Mouse (Mus musculus) liver, embryonic 15.5 days (tissue): Measurements from ENCODE around the gene Fbxo36. TPM values are rescaled to one million over a fixed set of nuclear protein-coding genes. Genes with fewer than 3 reads are reported as not detected.

Experiments
- ATAC-seq: fragments of 200-750 bp; cut with Nextera tagmentation; 2 replicates; pipeline ENCODE4 v1.8.0; 2017; ENCODE audit warnings: moderate number of reproducible peaks, mild to moderate bottlenecking, moderate library complexity; ENCODE audit not compliant: insufficient read depth
- H3K27ac ChIP-seq: fragments of 300-500 bp; sonication (generic); replicated peaks from 2 replicates; pipeline ENCODE4 v1.5.1; 2015; ENCODE audit warnings: mild to moderate bottlenecking, inconsistent platforms
- H3K27me3 ChIP-seq: fragments of 300-500 bp; sonication (generic); 2 replicates; pipeline ENCODE4 v1.6.1; 2015; ENCODE audit warnings: mild to moderate bottlenecking, inconsistent platforms
- H3K36me3 ChIP-seq: fragments of 300-500 bp; sonication (generic); replicated peaks from 2 replicates; pipeline ENCODE4 v1.6.1; 2015; ENCODE audit warnings: moderate library complexity, mild to moderate bottlenecking, inconsistent platforms
- H3K4me1 ChIP-seq: fragments of 300-500 bp; sonication (generic); replicated peaks from 2 replicates; pipeline ENCODE4 v1.6.1; 2015; ENCODE audit warnings: inconsistent platforms
- H3K4me2 ChIP-seq: fragments of 300-500 bp; sonication (generic); 2 replicates; pipeline ENCODE4 v1.6.1; 2015; ENCODE audit warnings: moderate library complexity, mild to moderate bottlenecking, inconsistent platforms
- H3K4me3 ChIP-seq: fragments of 300-500 bp; sonication (generic); replicated peaks from 2 replicates; pipeline ENCODE4 v1.5.1; 2015; ENCODE audit warnings: mild to moderate bottlenecking, inconsistent platforms
- H3K9ac ChIP-seq: fragments of 300-500 bp; sonication (generic); 2 replicates; pipeline ENCODE4 v1.6.1; 2015; ENCODE audit warnings: moderate library complexity, mild to moderate bottlenecking, inconsistent platforms
- H3K9me3 ChIP-seq: fragments of 300-500 bp; sonication (generic); replicated peaks from 2 replicates; pipeline ENCODE4 v1.6.1; 2016; ENCODE audit warnings: inconsistent platforms
- WGBS: fragments of 180-500 bp; shearing (Covaris S2); methylation state at CpG from one replicate; pipeline ENCODE4 v1.1.7; 2015; ENCODE audit warnings: mixed read lengths; ENCODE audit not compliant: insufficient replicate concordance; 5-methylcytosine and 5-hydroxymethylcytosine counted together
- polyA plus RNA-seq: library from polyadenylated mRNA; unstranded; fragments of >200 nt; fragmentation: Nextera tagmentation; extraction: Ambion mirVana; gene quantifications from 2 replicates; pipeline ENCODE4 v1.2.1, GENCODE M21; 2015

Gene Fbxo36
- polyA plus RNA-seq, 1 experiment from 2014 or later: 7.3 TPM

- no peaks in the 10 kb centered on the region for H3K27me3 ChIP-seq
- ATAC-seq: peak; percentile 31; the same call in 1 of the 2 replicates
- H3K4me2 ChIP-seq: no peak overlapping the region
- H3K4me1 ChIP-seq: peaks cover 18% of the 10 kb centered on the region
- 73% methylated on average over 6 of the region's 6 CpGs for WGBS
- H3K9me3 ChIP-seq: no peaks in the 10 kb centered on the region
- H3K36me3 ChIP-seq: no peaks in the 10 kb centered on the region
- H3K27ac ChIP-seq: no peak overlapping the region
- no peak overlapping the region for H3K9ac ChIP-seq
- no peak overlapping the region for H3K4me3 ChIP-seq
Measured at GRCm38 (mm10) chr1:84859597-84859996, 20.0 kb downstream of the Fbxo36 start.

GRCm38 (mm10) chr1:84860360-84861254 is 21.0 kb downstream of the Fbxo36 start:
- Histone ChIP-seq H3K27me3 (no peaks in the 10 kb centered on the region), H3K4me3 (no peak overlapping the region), H3K36me3 (no peaks in the 10 kb centered on the region), H3K4me1 (peaks cover 16% of the 10 kb centered on the region), H3K27ac (no peak overlapping the region), H3K9me3 (no peaks in the 10 kb centered on the region), H3K9ac (no peak overlapping the region), H3K4me2 (no peak overlapping the region)
- peak; percentile 64; the same call in 1 of the 2 replicates for ATAC-seq
- WGBS: 55% methylated on average over 10 of the region's 10 CpGs

- H3K27me3 ChIP-seq: no peaks in the 10 kb centered on the region
- no peaks in the 10 kb centered on the region for H3K36me3 ChIP-seq
- no peak overlapping the region for H3K9ac ChIP-seq
- WGBS: 50% methylated on average over 1 of the region's 1 CpGs
- H3K4me2 ChIP-seq: no peak overlapping the region
- ATAC-seq: no peak
- peaks cover 16% of the 10 kb centered on the region for H3K4me1 ChIP-seq
- H3K9me3 ChIP-seq: no peaks in the 10 kb centered on the region
- no peak overlapping the region for H3K27ac ChIP-seq
- H3K4me3 ChIP-seq: no peak overlapping the region
Measured at GRCm38 (mm10) chr1:84861255-84861630, 21.6 kb downstream of the Fbxo36 start.

- Histone ChIP-seq H3K27me3 (no peaks in the 10 kb centered on the region), H3K9me3 (no peaks in the 10 kb centered on the region), H3K9ac (no peak overlapping the region), H3K4me1 (peaks cover 19% of the 10 kb centered on the region), H3K4me3 (no peak overlapping the region), H3K36me3 (no peaks in the 10 kb centered on the region), H3K27ac (no peak overlapping the region), H3K4me2 (no peak overlapping the region)
- 47% methylated on average over 2 of the region's 2 CpGs for WGBS
- ATAC-seq: no peak
Measured at GRCm38 (mm10) chr1:84864645-84865044, 25.0 kb downstream of the Fbxo36 start.

DNA sequence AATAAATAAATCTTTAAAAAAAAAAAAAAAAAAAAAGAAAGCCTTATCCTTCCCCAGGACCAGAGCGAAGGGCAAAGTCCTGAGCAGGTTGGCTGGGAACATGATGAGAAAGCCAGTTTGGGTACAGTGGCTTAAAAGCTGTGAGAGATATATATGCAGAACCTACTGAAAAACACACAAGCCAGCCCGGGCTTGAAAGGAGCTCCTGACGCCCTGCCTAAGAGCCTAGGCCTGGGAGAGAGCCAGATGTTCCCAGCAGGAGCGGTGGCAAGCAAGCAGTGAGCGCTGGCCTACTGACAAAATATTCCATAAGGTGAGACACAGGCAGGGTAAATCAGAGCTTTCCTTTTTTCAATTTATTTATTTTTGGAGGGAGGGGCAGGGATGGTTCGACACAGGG is 26.6 kb downstream of the Fbxo36 start:
- no peak overlapping the region for H3K4me3 ChIP-seq
- H3K27ac ChIP-seq: no peak overlapping the region
- no peaks in the 10 kb centered on the region for H3K9me3 ChIP-seq
- WGBS: 74% methylated on average over 6 of the region's 6 CpGs
- ATAC-seq: no peak
- no peaks in the 10 kb centered on the region for H3K27me3 ChIP-seq
- H3K36me3 ChIP-seq: no peaks in the 10 kb centered on the region
- peaks cover 12% of the 10 kb centered on the region for H3K4me1 ChIP-seq
- no peak overlapping the region for H3K4me2 ChIP-seq
- no peak overlapping the region for H3K9ac ChIP-seq

DNA sequence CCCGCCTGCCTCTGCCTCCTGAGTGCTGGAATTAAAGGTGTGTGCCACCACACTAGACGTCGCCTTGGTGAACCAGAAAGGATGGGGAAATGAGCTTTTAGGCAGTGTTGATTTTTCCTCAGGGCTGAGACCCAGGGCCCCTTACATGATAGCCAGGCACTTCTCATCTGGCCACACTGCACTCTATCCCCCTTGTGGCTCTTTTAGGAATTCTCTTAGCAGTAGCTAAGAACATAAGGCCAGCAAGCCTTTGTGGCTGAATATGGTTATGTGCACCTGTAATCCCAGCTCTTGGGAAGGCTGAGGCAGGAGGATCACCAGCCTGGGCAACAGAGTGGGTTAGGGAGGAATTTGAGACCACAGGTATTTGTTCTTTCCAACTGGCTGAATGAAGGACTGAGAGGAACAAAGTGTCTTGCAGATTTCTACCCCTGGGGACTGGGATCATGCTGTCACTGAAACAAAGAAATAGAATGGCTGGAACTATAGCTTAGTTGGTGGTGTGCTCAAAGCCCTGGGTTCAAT is 27.1 kb downstream of the Fbxo36 start:
- Histone ChIP-seq H3K9ac (no peak overlapping the region), H3K4me1 (peaks cover 10% of the 10 kb centered on the region; the same call in 1 of the 2 replicates), H3K36me3 (no peaks in the 10 kb centered on the region), H3K27me3 (no peaks in the 10 kb centered on the region), H3K4me2 (no peak overlapping the region), H3K4me3 (no peak overlapping the region), H3K9me3 (no peaks in the 10 kb centered on the region), H3K27ac (no peak overlapping the region)
- no peak for ATAC-seq
- 79% methylated on average over 3 of the region's 3 CpGs for WGBS

- Histone ChIP-seq H3K4me2 (no peak overlapping the region), H3K27ac (no peak overlapping the region), H3K9ac (no peak overlapping the region), H3K4me3 (no peak overlapping the region), H3K9me3 (no peaks in the 10 kb centered on the region), H3K27me3 (no peaks in the 10 kb centered on the region), H3K36me3 (no peaks in the 10 kb centered on the region), H3K4me1 (peaks cover 15% of the 10 kb centered on the region; the same call in 1 of the 2 replicates)
- no peak for ATAC-seq
Measured at GRCm38 (mm10) chr1:84868311-84868710, 28.7 kb downstream of the Fbxo36 start.

DNA sequence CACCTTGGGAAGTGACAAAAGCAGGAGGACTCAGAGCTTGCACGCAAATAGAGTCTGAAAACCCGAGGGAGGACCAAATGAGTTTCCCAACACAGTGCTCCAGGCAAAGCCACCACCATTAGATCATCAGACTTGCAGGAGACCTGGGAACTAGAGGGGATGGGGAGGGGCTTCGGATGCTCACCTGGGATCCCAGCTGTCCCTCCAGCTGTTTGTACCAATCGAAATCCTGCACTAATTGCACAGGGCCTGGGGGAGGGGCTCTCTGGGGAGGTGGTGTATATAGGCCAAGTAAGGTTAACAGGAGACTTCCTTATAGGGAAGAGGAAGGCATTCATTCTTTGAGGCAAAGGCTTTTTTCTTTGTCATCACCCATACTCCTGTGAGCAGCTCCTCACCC is 29.2 kb downstream of the Fbxo36 start:
- Histone ChIP-seq H3K9me3 (no peaks in the 10 kb centered on the region), H3K9ac (no peak overlapping the region), H3K4me1 (peaks cover 15% of the 10 kb centered on the region; the same call in 1 of the 2 replicates), H3K4me3 (no peak overlapping the region), H3K27me3 (no peaks in the 10 kb centered on the region), H3K36me3 (no peaks in the 10 kb centered on the region), H3K27ac (no peak overlapping the region), H3K4me2 (no peak overlapping the region)
- WGBS: 47% methylated on average over 4 of the region's 4 CpGs
- no peak for ATAC-seq

GRCm38 (mm10) chr1:84869498-84869897 is 29.9 kb downstream of the Fbxo36 start:
- Histone ChIP-seq H3K4me3 (no peak overlapping the region), H3K36me3 (no peaks in the 10 kb centered on the region), H3K27ac (no peak overlapping the region), H3K27me3 (no peaks in the 10 kb centered on the region), H3K9ac (no peak overlapping the region), H3K4me2 (peak overlapping the region; percentile 30), H3K4me1 (peaks cover 12% of the 10 kb centered on the region; the same call in 1 of the 2 replicates), H3K9me3 (no peaks in the 10 kb centered on the region)
- ATAC-seq: 0 out of 2 replicates have a peak, but pooled peaks have one; percentile 23
- 34% methylated on average over 7 of the region's 7 CpGs for WGBS

DNA sequence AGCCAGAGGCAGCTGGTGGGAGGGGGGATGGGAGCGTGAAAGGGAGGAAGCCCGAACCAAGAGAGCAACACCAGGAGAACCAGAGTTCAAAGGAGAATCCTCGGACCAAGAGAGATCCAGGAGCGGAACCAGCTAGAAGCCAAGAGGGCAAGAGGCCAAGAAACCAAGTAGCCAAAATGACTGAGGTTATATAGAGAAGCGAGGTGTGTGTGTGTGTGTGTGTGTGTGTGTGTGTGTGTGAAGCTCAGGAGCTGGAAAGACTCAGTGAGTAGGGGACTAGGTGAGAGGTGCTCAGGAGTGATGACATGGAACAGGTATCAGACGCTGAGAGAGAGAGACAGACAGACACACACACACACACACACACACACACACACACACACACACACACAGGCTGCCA is 31.5 kb downstream of the Fbxo36 start:
- H3K9me3 ChIP-seq: no peaks in the 10 kb centered on the region
- no peaks in the 10 kb centered on the region for H3K27me3 ChIP-seq
- no peak overlapping the region for H3K9ac ChIP-seq
- 53% methylated on average over 6 of the region's 6 CpGs for WGBS
- H3K27ac ChIP-seq: peak overlapping the region; percentile 65; the same call in 1 of the 2 replicates
- H3K4me2 ChIP-seq: no peak overlapping the region
- ATAC-seq: no peak
- no peak overlapping the region for H3K4me3 ChIP-seq
- no peaks in the 10 kb centered on the region for H3K36me3 ChIP-seq
- peaks cover 12% of the 10 kb centered on the region; the same call in 1 of the 2 replicates for H3K4me1 ChIP-seq

DNA sequence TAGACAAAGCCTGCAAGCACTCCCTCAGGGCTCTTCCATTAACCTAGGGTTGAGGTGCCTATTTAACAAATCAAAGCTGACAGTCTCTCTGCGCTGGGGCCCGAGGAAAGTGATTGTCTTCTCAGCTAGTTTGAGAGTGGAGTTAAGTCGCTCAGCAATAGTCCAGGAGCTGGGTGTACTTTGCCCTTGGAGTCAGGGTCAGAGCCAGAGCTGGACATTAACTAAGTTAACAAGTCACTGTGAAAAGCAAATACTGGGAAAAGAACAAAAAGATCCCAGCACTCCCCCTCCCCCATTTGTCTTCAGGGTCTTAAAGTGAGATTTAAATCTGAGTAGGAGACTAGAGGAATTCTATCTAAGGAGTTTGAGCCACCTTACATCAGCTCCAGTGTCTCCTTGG is 32.5 kb downstream of the Fbxo36 start:
- Histone ChIP-seq H3K4me1 (peaks cover 12% of the 10 kb centered on the region; the same call in 1 of the 2 replicates), H3K27me3 (no peaks in the 10 kb centered on the region), H3K9me3 (no peaks in the 10 kb centered on the region), H3K4me3 (no peak overlapping the region), H3K4me2 (no peak overlapping the region), H3K27ac (peak overlapping the region; percentile 65), H3K9ac (no peak overlapping the region), H3K36me3 (no peaks in the 10 kb centered on the region)
- 51% methylated on average over 3 of the region's 3 CpGs for WGBS
- ATAC-seq: peak; percentile 40; the same call in 1 of the 2 replicates
